Mouse (Mus musculus) lung, embryonic 16.5 days (tissue): ENCODE measurements around the gene Gadd45b. TPM values are rescaled to one million over a fixed set of nuclear protein-coding genes. Genes with fewer than 3 reads are reported as not detected.

ENCODE experiments used
- ATAC-seq: fragments of 200-750 bp; cut with Nextera tagmentation; 2 replicates; pipeline ENCODE4 v1.8.0; 2017; ENCODE audit warnings: low read depth, mild to moderate bottlenecking, moderate library complexity
- H3K27ac ChIP-seq: fragments of 300-500 bp; sonication (generic); 2 replicates; pipeline ENCODE4 v1.5.1; 2014; ENCODE audit warnings: mild to moderate bottlenecking, control low read depth, low read length
- H3K27me3 ChIP-seq: fragments of 300-500 bp; sonication (generic); 2 replicates; pipeline ENCODE4 v1.6.1; 2014; ENCODE audit warnings: low read depth, low read length, mixed read lengths; ENCODE audit not compliant: control insufficient read depth, insufficient read depth
- H3K36me3 ChIP-seq: fragments of 300-500 bp; sonication (generic); 2 replicates; pipeline ENCODE4 v1.6.1; 2014; ENCODE audit warnings: low read length; ENCODE audit not compliant: control insufficient read depth, insufficient read depth
- H3K4me1 ChIP-seq: fragments of 300-500 bp; sonication (generic); replicated peaks from 2 replicates; pipeline ENCODE4 v1.6.1; 2014; ENCODE audit warnings: low read length, mixed read lengths; ENCODE audit not compliant: control insufficient read depth, insufficient read depth
- H3K4me2 ChIP-seq: fragments of 300-500 bp; sonication (generic); 2 replicates; pipeline ENCODE4 v1.6.1; 2014; ENCODE audit warnings: low read depth, low read length, control low read depth
- H3K4me3 ChIP-seq: fragments of 300-500 bp; sonication (generic); 2 replicates; pipeline ENCODE4 v1.5.1; 2014; ENCODE audit warnings: mild to moderate bottlenecking, low read length, control low read depth
- H3K9ac ChIP-seq: fragments of 300-500 bp; sonication (generic); 2 replicates; pipeline ENCODE4 v1.6.1; 2014; ENCODE audit warnings: low read length, control low read depth
- H3K9me3 ChIP-seq: fragments of 300-500 bp; sonication (generic); 2 replicates; pipeline ENCODE4 v1.6.1; 2016; ENCODE audit warnings: low read length; ENCODE audit not compliant: control insufficient read depth
- whole genome bisulfite sequencing: fragments of 180-500 bp; shearing (Covaris S2); extraction: QIAGEN DNeasy Blood & Tissue Kit; methylation state at CpG from one replicate; pipeline ENCODE4 v1.1.7; 2014; 5-methylcytosine and 5-hydroxymethylcytosine counted together
- polyA plus RNA-seq: library from polyadenylated mRNA; unstranded; fragments of >200 nt; fragmentation: Nextera tagmentation; extraction: Ambion mirVana; gene quantifications from 2 replicates; pipeline ENCODE4 v1.2.1, GENCODE M21; 2015

Gadd45b gene
- 57.3 and 63.6 TPM in 2 replicates for polyA plus RNA-seq

GRCm38 (mm10) chr10:80929299-80930226 is at the start of gene Gadd45b:
TSS of gene Gadd45b (plus strand) at chr10:80930073.
- no peaks in the 10 kb centered on the region for H3K9me3 ChIP-seq
- peak within 1 kb of the TSS; percentile 76 for H3K9ac ChIP-seq
- H3K4me1 ChIP-seq: peaks cover 26% of the 10 kb centered on the region
- peak within 1 kb of the TSS; percentile 89 for H3K4me2 ChIP-seq
- WGBS: under 1% methylated on average over 56 of the region's 56 CpGs
- no peaks in the 10 kb centered on the region; the same call in 1 of the 2 replicates for H3K27me3 ChIP-seq
- H3K36me3 ChIP-seq: no peaks in the 10 kb centered on the region
- peak within 1 kb of the TSS; percentile 66 for H3K4me3 ChIP-seq
- peak; percentile 90 for ATAC-seq
- peak within 1 kb of the TSS; percentile 99 for H3K27ac ChIP-seq

DNA sequence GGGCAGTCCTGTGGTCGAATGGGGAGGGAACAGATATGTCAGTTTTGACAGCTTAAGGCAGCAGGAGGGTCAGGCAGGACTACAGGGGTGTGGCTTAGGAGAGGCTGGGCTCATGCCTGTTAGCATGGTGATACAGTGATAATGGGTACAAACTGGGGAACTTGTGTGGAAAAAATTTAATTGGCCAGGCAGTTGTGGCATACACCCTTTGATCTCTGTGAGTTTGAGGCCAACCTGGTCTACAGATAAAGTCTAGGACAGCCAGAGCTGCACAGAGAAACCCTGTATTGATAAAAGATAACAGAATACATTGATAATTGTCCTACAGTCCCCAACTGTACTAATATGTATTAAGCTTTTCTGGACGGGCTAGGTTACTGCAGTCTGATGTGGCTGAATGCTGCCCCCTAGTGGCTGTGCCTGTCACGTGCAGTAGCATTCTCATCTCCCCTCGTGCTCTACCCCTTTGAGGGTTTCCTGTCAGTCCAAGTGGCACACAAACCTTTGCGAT is 49.7 kb upstream of the Gadd45b start:
- no peaks in the 10 kb centered on the region for H3K9me3 ChIP-seq
- H3K27me3 ChIP-seq: no peaks in the 10 kb centered on the region
- ATAC-seq: peak; percentile 50
- H3K4me2 ChIP-seq: no peak overlapping the region
- H3K36me3 ChIP-seq: no peaks in the 10 kb centered on the region
- no peak overlapping the region for H3K27ac ChIP-seq
- no peak overlapping the region for H3K4me3 ChIP-seq
- H3K9ac ChIP-seq: no peak overlapping the region
- 7% methylated on average over 5 of the region's 5 CpGs for WGBS
- H3K4me1 ChIP-seq: no peaks in the 10 kb centered on the region

GRCm38 (mm10) chr10:80880901-80881300 is 49.0 kb upstream of the Gadd45b start:
- Histone ChIP-seq H3K36me3 (no peaks in the 10 kb centered on the region), H3K4me2 (no peak overlapping the region), H3K27ac (no peak overlapping the region), H3K4me1 (no peaks in the 10 kb centered on the region), H3K4me3 (no peak overlapping the region), H3K9ac (no peak overlapping the region), H3K9me3 (no peaks in the 10 kb centered on the region), H3K27me3 (no peaks in the 10 kb centered on the region)
- WGBS: 62% methylated on average over 2 of the region's 2 CpGs
- ATAC-seq: no peak

DNA sequence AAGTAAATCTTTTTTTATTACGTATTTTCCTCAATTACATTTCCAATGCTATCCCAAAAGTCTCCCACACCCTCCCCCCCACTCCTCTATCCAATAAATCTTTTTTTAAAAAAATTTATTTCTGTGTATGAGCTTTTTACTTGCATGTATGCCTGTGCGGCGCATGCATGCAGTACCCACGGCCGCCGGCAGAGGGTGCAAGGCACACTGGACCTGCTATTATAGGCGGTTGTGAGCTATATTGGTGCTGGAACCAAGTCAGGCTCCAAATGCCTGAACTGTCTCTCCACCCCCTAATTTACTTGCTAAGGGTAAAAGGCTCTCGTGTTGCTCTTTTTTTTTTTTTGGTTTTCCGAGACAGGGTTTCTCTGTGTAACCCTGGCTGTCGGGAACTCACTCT is 48.6 kb upstream of the Gadd45b start:
- no peak for ATAC-seq
- Histone ChIP-seq H3K4me2 (no peak overlapping the region), H3K27ac (no peak overlapping the region), H3K4me1 (no peaks in the 10 kb centered on the region), H3K9me3 (no peaks in the 10 kb centered on the region), H3K9ac (no peak overlapping the region), H3K36me3 (no peaks in the 10 kb centered on the region), H3K27me3 (no peaks in the 10 kb centered on the region), H3K4me3 (no peak overlapping the region)
- 26% methylated on average over 10 of the region's 10 CpGs for WGBS

GRCm38 (mm10) chr10:80887181-80887580 is 42.7 kb upstream of the Gadd45b start:
- H3K9me3 ChIP-seq: no peaks in the 10 kb centered on the region
- H3K36me3 ChIP-seq: no peaks in the 10 kb centered on the region
- no peak overlapping the region for H3K27ac ChIP-seq
- no peaks in the 10 kb centered on the region for H3K4me1 ChIP-seq
- no peak overlapping the region for H3K4me2 ChIP-seq
- no peak overlapping the region for H3K4me3 ChIP-seq
- ATAC-seq: peak; percentile 23; the same call in 1 of the 2 replicates
- 35% methylated on average over 11 of the region's 11 CpGs for whole genome bisulfite sequencing
- H3K27me3 ChIP-seq: peaks cover 11% of the 10 kb centered on the region
- H3K9ac ChIP-seq: no peak overlapping the region

- no peak overlapping the region for H3K27ac ChIP-seq
- peaks cover 8% of the 10 kb centered on the region for H3K4me1 ChIP-seq
- WGBS: 79% methylated on average over 7 of the region's 7 CpGs
- no peak overlapping the region for H3K9ac ChIP-seq
- H3K4me3 ChIP-seq: no peak overlapping the region
- H3K27me3 ChIP-seq: peaks cover 2% of the 10 kb centered on the region; the same call in 1 of the 2 replicates
- no peaks in the 10 kb centered on the region for H3K9me3 ChIP-seq
- no peak overlapping the region for H3K4me2 ChIP-seq
- no peaks in the 10 kb centered on the region for H3K36me3 ChIP-seq
- ATAC-seq: no peak
These were observed 34.8 kb upstream of the Gadd45b start for GRCm38 (mm10) chr10:80895100-80895499.

GRCm38 (mm10) chr10:80895697-80896096 is 34.2 kb upstream of the Gadd45b start:
- Histone ChIP-seq H3K27me3 (no peaks in the 10 kb centered on the region), H3K9ac (no peak overlapping the region), H3K4me3 (no peak overlapping the region), H3K36me3 (no peaks in the 10 kb centered on the region), H3K9me3 (no peaks in the 10 kb centered on the region), H3K27ac (no peak overlapping the region), H3K4me2 (no peak overlapping the region), H3K4me1 (peaks cover 8% of the 10 kb centered on the region)
- WGBS: 65% methylated on average over 6 of the region's 6 CpGs
- ATAC-seq: no peak

- no peak overlapping the region for H3K4me2 ChIP-seq
- H3K4me1 ChIP-seq: peaks cover 8% of the 10 kb centered on the region
- ATAC-seq: no peak
- no peaks in the 10 kb centered on the region for H3K9me3 ChIP-seq
- no peaks in the 10 kb centered on the region for H3K36me3 ChIP-seq
- H3K9ac ChIP-seq: no peak overlapping the region
- no peak overlapping the region for H3K4me3 ChIP-seq
- no peak overlapping the region for H3K27ac ChIP-seq
- WGBS: 66% methylated on average over 24 of the region's 24 CpGs
- no peaks in the 10 kb centered on the region for H3K27me3 ChIP-seq
These were observed 33.0 kb upstream of the Gadd45b start for GRCm38 (mm10) chr10:80896581-80897485.
